Mouse (Mus musculus) testis, adult 2 months (tissue): ENCODE results near the gene Nrg3.

Experiments
- CTCF ChIP-seq: fragments of 200-500 bp; IDR thresholded peaks from 2 replicates; pipeline ENCODE4 v1.5.1; 2012; ENCODE audit warnings: low read depth, mild to moderate bottlenecking, inconsistent platforms, low read length, moderate library complexity; ENCODE audit not compliant: control insufficient read depth, insufficient read depth, insufficient replicate concordance
- POLR2A ChIP-seq: fragments of 200-500 bp; IDR thresholded peaks from 2 replicates; pipeline ENCODE4 v1.6.1; 2012; ENCODE audit warnings: low read depth, mild to moderate bottlenecking, inconsistent platforms, low read length, moderate library complexity; ENCODE audit not compliant: control insufficient read depth

- TF ChIP-seq POLR2A = no peak
- TF ChIP-seq CTCF = no peak
These were observed 535.4 kb downstream of the Nrg3 start for GRCm38 (mm10) chr14:38937481-38937880.
